Mouse (Mus musculus): ENCODE results near the gene Wnk4.
A peak's percentile ranks its signal among the peaks of the same experiment; 100 is the strongest.

Gene Wnk4

GRCm38 (mm10) chr11:101275309-101275708 lies 14.9 kb downstream of the Wnk4 start:
- TF ChIP-seq NANOG (IDR thresholded peaks at IDR 0.05; ENCODE audit: borderline replicate concordance, low read length) (no peak), POU5F1 (IDR thresholded peaks at IDR 0.05; ENCODE audit: borderline replicate concordance, low read length) (no peak), CTCF (conservative IDR thresholded peaks at IDR 0.05; ENCODE audit: low read length) (no peak)
- Histone ChIP-seq H3K4me1 (replicated peaks; ENCODE audit: low read depth, low read length) (peaks cover 47% of the 10 kb centered on the region), H3K36me3 (ENCODE audit: insufficient read depth, low read length) (peaks cover 12% of the 10 kb centered on the region), H3K27me3 (ENCODE audit: insufficient read depth, low read length) (peaks cover 60% of the 10 kb centered on the region), H3K9me3 (ENCODE audit: low read length) (no peaks in the 10 kb centered on the region), H3K4me3 (replicated peaks; ENCODE audit: low read length) (no peak overlapping the region)

- TF ChIP-seq POU5F1 (IDR thresholded peaks at IDR 0.05; ENCODE audit: borderline replicate concordance, low read length), result no peak
- no peak for TF ChIP-seq NANOG (IDR thresholded peaks at IDR 0.05; ENCODE audit: borderline replicate concordance, low read length)
- TF ChIP-seq CTCF (conservative IDR thresholded peaks at IDR 0.05; ENCODE audit: low read length), result no peak
- Histone ChIP-seq H3K4me1 (replicated peaks; ENCODE audit: low read depth, low read length) (peaks cover 47% of the 10 kb centered on the region), H3K4me3 (replicated peaks; ENCODE audit: low read length) (peak overlapping the region; percentile 96), H3K9me3 (ENCODE audit: low read length) (no peaks in the 10 kb centered on the region), H3K36me3 (ENCODE audit: insufficient read depth, low read length) (peaks cover 12% of the 10 kb centered on the region), H3K27me3 (ENCODE audit: insufficient read depth, low read length) (peaks cover 55% of the 10 kb centered on the region)
Measured at GRCm38 (mm10) chr11:101276319-101277070, 16.1 kb downstream of the Wnk4 start.

- Histone ChIP-seq H3K36me3 (ENCODE audit: insufficient read depth, low read length) (peaks cover 12% of the 10 kb centered on the region), H3K9me3 (ENCODE audit: low read length) (no peaks in the 10 kb centered on the region), H3K27me3 (ENCODE audit: insufficient read depth, low read length) (peaks cover 52% of the 10 kb centered on the region), H3K4me1 (replicated peaks; ENCODE audit: low read depth, low read length) (peaks cover 47% of the 10 kb centered on the region), H3K4me3 (replicated peaks; ENCODE audit: low read length) (peak overlapping the region; percentile 96)
- TF ChIP-seq NANOG (IDR thresholded peaks at IDR 0.05; ENCODE audit: borderline replicate concordance, low read length), result no peak
Measured at GRCm38 (mm10) chr11:101277381-101278222, 17.2 kb downstream of the Wnk4 start.

- Histone ChIP-seq H3K27me3 (ENCODE audit: insufficient read depth, low read length) (peaks cover 50% of the 10 kb centered on the region), H3K9me3 (ENCODE audit: low read length) (no peaks in the 10 kb centered on the region), H3K4me3 (replicated peaks; ENCODE audit: low read length) (peak within 1 kb of the TSS; percentile 96), H3K4me1 (replicated peaks; ENCODE audit: low read depth, low read length) (peaks cover 55% of the 10 kb centered on the region), H3K36me3 (ENCODE audit: insufficient read depth, low read length) (peaks cover 16% of the 10 kb centered on the region)
- no peak for TF ChIP-seq CTCF (conservative IDR thresholded peaks at IDR 0.05; ENCODE audit: low read length)
- TF ChIP-seq POU5F1 (IDR thresholded peaks at IDR 0.05; ENCODE audit: borderline replicate concordance, low read length), result no peak
- no peak for TF ChIP-seq NANOG (IDR thresholded peaks at IDR 0.05; ENCODE audit: borderline replicate concordance, low read length)
Measured at GRCm38 (mm10) chr11:101278223-101279192, 18.1 kb downstream of the Wnk4 start, which contains the start of the genes Cntd1 and Coa3. Cntd1 (plus strand) TSS chr11:101279012. Coa3 (minus strand) TSS chr11:101279114.

- Histone ChIP-seq H3K27me3 (ENCODE audit: insufficient read depth, low read length) (peaks cover 44% of the 10 kb centered on the region), H3K36me3 (ENCODE audit: insufficient read depth, low read length) (peaks cover 22% of the 10 kb centered on the region), H3K4me1 (replicated peaks; ENCODE audit: low read depth, low read length) (peaks cover 62% of the 10 kb centered on the region), H3K9me3 (ENCODE audit: low read length) (no peaks in the 10 kb centered on the region), H3K4me3 (replicated peaks; ENCODE audit: low read length) (peak overlapping the region; percentile 96)
- TF ChIP-seq CTCF (conservative IDR thresholded peaks at IDR 0.05; ENCODE audit: low read length) (no peak), NANOG (IDR thresholded peaks at IDR 0.05; ENCODE audit: borderline replicate concordance, low read length) (no peak), POU5F1 (IDR thresholded peaks at IDR 0.05; ENCODE audit: borderline replicate concordance, low read length) (no peak)
Measured at GRCm38 (mm10) chr11:101279193-101279569, 18.8 kb downstream of the Wnk4 start.

GRCm38 (mm10) chr11:101280837-101281236 lies 20.5 kb downstream of the Wnk4 start:
- Histone ChIP-seq H3K4me3 (replicated peaks; ENCODE audit: low read length) (no peak overlapping the region), H3K4me1 (replicated peaks; ENCODE audit: low read depth, low read length) (peaks cover 52% of the 10 kb centered on the region), H3K36me3 (ENCODE audit: insufficient read depth, low read length) (peaks cover 34% of the 10 kb centered on the region), H3K9me3 (ENCODE audit: low read length) (no peaks in the 10 kb centered on the region), H3K27me3 (ENCODE audit: insufficient read depth, low read length) (peaks cover 32% of the 10 kb centered on the region)
- TF ChIP-seq NANOG (IDR thresholded peaks at IDR 0.05; ENCODE audit: borderline replicate concordance, low read length) (no peak), POU5F1 (IDR thresholded peaks at IDR 0.05; ENCODE audit: borderline replicate concordance, low read length) (no peak), CTCF (conservative IDR thresholded peaks at IDR 0.05; ENCODE audit: low read length) (no peak)

GRCm38 (mm10) chr11:101282896-101283295 lies 22.5 kb downstream of the Wnk4 start:
- peaks cover 18% of the 10 kb centered on the region for H3K27me3 ChIP-seq (ENCODE audit: insufficient read depth, low read length)
- H3K4me3 ChIP-seq (replicated peaks; ENCODE audit: low read length), result no peak overlapping the region
- TF ChIP-seq NANOG (IDR thresholded peaks at IDR 0.05; ENCODE audit: borderline replicate concordance, low read length), result no peak
- TF ChIP-seq POU5F1 (IDR thresholded peaks at IDR 0.05; ENCODE audit: borderline replicate concordance, low read length), result no peak
- no peak for TF ChIP-seq CTCF (conservative IDR thresholded peaks at IDR 0.05; ENCODE audit: low read length)
- peaks cover 38% of the 10 kb centered on the region for H3K36me3 ChIP-seq (ENCODE audit: insufficient read depth, low read length)
- no peaks in the 10 kb centered on the region for H3K9me3 ChIP-seq (ENCODE audit: low read length)
- H3K4me1 ChIP-seq (replicated peaks; ENCODE audit: low read depth, low read length), result peaks cover 31% of the 10 kb centered on the region

Data from E14TG2a.4 (cell line).